Mouse (Mus musculus) erythroblast, embryonic 14.5 days (primary cell): ENCODE data around the gene Slc11a2. TPM values are rescaled to one million over a fixed set of nuclear protein-coding genes. Genes with fewer than 3 reads are reported as not detected.
A peak's percentile ranks its signal among the peaks of the same experiment; 100 is the strongest.
"Not testable (repeated sequence)": the region's sequence is repeated elsewhere in the genome, so short reads cannot be mapped to it uniquely, and the experiment has no call there.

Experiments
- H3K27me3 ChIP-seq: 2 replicates; pipeline ENCODE4 v1.6.1; 2012; ENCODE audit warnings: inconsistent platforms; ENCODE audit not compliant: control insufficient read depth
- H3K36me3 ChIP-seq: 2 replicates; pipeline ENCODE4 v1.6.1; 2012; ENCODE audit warnings: mild to moderate bottlenecking, inconsistent platforms; ENCODE audit not compliant: control insufficient read depth
- H3K4me1 ChIP-seq: 2 replicates; pipeline ENCODE4 v1.6.1; 2012; ENCODE audit warnings: inconsistent platforms; ENCODE audit not compliant: control insufficient read depth
- H3K4me3 ChIP-seq: replicated peaks from 2 replicates; pipeline ENCODE3; 2012; ENCODE audit warnings: moderate library complexity, mild to moderate bottlenecking, inconsistent platforms
- H3K9me3 ChIP-seq: 2 replicates; pipeline ENCODE4 v1.6.1; 2012; ENCODE audit warnings: low read length, inconsistent platforms, mixed read lengths; ENCODE audit not compliant: control insufficient read depth
- GATA1 ChIP-seq: IDR thresholded peaks from 2 replicates; pipeline ENCODE4 v1.6.1; 2012; ENCODE audit warnings: low read length, inconsistent platforms, mixed read lengths
- TAL1 ChIP-seq: IDR thresholded peaks from 3 replicates; pipeline ENCODE4 v1.6.1; 2012; ENCODE audit warnings: low read length, inconsistent platforms, mixed read lengths
- polyA plus RNA-seq: library from polyadenylated mRNA; stranded (reverse); fragments of >175 nt; gene quantifications from 2 replicates; pipeline ENCODE4 v1.2.3, GENCODE M21; 2012

Gene Slc11a2
- polyA plus RNA-seq, 1 experiment, result 1.8 TPM

DNA sequence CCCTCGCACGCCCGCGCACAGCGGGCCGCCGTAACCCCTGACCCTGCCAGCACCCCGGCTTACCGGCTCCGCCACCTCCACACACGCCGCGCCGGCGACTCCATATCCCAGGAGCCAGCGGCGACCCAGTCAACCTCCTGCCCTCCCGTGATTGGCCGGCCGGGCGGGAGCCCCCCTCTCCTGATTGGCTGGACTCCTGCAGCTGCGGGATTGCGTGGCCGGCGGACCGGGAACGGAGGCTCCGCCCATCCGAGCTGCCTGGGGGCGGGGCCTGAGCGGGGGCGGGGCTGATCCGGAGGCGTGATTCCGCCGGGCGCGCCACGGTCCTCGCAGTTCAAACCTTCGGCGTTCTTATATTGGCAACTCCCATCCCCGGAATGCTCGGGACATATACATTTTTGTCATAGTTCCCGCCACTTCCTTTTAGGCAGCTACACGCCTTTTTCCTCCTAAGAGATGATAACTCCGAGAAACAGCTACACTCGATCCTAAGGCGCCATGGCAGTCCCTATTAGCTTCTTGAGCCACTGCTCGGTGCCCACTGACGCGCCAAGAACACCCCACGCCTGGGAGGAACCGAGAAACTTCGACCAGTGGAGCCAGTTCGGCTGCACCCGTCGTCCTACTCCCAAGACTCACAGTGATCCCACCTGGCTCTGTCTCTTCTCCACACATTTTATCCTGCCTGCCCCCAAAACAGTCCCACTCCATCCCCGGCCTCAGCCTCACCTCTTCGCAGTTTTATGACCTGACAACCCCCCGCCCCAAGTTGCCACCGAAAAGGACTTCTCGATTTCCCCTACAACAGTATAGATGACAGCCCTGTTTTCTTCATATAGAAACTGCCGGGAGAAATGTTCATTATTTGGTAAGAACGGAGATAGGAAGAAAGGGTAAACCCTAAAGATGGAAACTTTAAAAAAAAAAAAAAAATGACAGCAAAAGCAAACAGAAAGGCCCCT lies 1.7 kb downstream of the Slc11a2 start:
- Histone ChIP-seq H3K27me3 (peaks cover 45% of the 10 kb centered on the region), H3K36me3 (peaks cover 28% of the 10 kb centered on the region), H3K4me3 (peak overlapping the region; percentile 93), H3K4me1 (peaks cover 54% of the 10 kb centered on the region), H3K9me3 (peaks cover 2% of the 10 kb centered on the region; the same call in 1 of the 2 replicates)
- no peak for TF ChIP-seq TAL1
- TF ChIP-seq GATA1, result 0 out of 2 replicates have a peak, but pooled peaks have one; percentile 13

DNA sequence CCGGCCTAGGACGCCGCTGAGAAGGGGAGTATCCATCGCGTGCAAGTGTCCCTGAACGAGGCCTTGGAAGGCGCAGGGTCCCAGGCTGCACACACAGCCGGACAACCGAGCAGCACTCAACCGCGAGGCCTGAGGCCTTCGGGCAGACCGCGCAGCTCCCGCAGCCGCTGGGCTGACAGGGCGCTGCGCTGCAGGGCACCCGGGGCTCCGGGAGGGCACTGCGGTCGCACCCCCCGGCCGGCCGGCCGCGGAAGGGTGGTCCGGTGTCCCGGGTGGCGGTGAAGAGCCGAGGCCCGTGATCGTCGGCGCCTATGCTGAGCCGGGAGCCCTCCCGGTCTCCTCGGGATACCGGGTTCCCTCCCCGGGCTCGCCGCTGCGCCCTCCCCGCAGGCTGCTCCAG lies 2.4 kb downstream of the Slc11a2 start:
- Histone ChIP-seq H3K4me1 (peaks cover 61% of the 10 kb centered on the region), H3K9me3 (peaks cover 2% of the 10 kb centered on the region; the same call in 1 of the 2 replicates)
- TF ChIP-seq TAL1, result no peak
- TF ChIP-seq GATA1, result no peak

DNA sequence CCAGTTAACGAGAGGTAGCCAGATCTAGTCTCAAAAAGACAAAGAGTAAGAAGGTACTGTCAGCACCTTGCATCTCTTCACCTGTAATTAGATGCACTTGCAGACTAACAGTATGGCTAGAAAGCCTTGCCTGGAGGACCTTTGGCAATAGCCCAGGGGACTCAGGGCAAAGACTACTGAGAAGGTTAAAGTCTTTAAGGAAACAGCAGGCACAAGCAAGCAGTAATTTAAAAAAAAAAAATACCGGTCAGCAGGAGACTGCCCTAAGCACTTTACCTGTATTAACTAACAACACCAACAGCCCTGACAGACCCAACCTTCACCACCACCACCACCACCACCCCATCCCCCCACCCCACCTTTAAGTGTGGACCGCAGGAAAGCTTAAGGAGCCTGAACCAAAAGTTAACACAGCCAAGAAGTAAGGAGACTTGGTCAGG lies 3.1 kb downstream of the Slc11a2 start, which contains the start of gene Gm5475:
Gene Gm5475, plus strand, starts transcription at position 390 of the 440 bp plus-strand sequence.
- H3K9me3 ChIP-seq, result not testable (repeated sequence)
- H3K4me3 ChIP-seq, result peak within 1 kb of the TSS; percentile 93
- H3K4me1 ChIP-seq, result peaks cover 68% of the 10 kb centered on the region
- peaks cover 36% of the 10 kb centered on the region for H3K27me3 ChIP-seq
- H3K36me3 ChIP-seq, result peaks cover 42% of the 10 kb centered on the region

More for the DNA sequence above, 2.4 kb downstream of the Slc11a2 start:
- Histone ChIP-seq H3K36me3 (peaks cover 36% of the 10 kb centered on the region), H3K4me3 (peak overlapping the region; percentile 93), H3K27me3 (peaks cover 42% of the 10 kb centered on the region)

DNA sequence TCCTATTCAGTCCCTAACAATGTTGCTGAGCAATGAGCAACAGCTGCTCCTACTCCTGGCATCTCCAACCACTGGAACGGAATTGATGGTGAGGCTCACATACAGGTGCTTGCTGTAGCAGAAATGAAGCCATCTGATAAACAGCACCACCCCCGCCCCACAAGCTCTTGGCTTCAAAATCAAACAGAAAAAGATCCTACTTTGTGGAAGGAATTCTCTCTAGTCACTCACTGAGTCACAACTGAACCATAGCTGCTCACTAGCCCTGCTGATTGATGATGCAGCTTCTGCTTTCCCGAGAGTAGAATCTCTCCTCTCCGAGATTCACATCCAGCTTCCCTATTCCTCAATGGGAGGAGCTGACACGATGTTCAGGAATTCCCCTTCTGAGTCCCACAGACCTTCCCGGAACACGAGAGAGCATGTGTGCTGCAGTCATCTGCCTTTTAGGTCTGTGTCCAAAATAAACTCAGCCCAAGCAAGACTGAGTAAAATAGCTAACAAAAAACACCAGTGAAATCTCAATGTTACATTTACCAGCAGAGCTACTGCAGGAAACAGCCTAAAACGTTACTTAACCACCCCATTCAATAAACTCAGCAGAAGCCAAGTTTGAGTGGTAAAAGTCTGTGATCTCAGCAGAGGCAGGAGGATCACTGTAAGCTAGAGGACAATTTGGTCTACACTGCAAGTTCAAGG lies 3.7 kb downstream of the Slc11a2 start:
- H3K4me1 ChIP-seq, result peaks cover 73% of the 10 kb centered on the region
- H3K27me3 ChIP-seq, result peaks cover 30% of the 10 kb centered on the region
- no peak for TF ChIP-seq TAL1
- peak; percentile 86 for TF ChIP-seq GATA1
- peaks cover 48% of the 10 kb centered on the region for H3K36me3 ChIP-seq
- H3K9me3 ChIP-seq, result no peaks in the 10 kb centered on the region
- H3K4me3 ChIP-seq, result peak overlapping the region; percentile 93

DNA sequence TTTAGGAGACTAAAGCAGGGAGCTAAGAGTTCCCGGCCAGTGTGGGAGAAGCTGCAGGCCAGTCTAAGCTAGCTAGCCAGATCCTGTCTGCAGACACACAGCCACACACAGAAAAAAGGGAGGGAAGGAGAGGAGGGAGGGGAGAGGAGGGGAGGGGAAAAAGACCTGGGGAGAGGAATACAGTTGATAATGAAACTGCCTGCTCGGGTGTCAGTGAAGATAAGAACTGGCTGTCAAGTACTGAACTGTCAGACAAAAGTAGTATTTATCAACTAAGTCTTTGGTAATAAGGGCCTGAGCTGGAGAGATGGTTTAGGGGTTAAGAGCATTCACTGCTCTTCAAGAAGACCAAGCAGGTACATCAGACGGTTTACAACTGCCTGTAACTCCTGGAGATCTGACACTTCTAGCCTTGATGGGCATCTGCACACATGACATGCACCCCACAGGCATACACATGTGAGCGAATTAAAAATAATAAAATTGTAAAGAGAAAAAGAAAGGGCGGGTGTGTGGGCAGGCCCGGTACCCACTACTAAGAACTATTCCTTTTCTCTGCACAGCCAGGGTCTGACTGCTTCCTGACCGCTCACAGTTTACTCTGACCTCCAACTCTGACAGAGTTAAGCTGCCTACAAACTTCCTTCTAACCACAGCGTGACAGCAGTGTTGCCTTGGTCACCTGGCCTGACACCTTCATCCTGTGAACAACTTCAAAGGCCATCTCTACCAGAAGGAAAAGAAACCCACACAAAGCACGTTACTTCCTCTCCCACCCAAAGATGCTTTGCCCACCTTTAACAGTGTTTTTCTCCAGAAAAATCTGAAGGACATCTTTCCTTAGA lies 4.7 kb downstream of the Slc11a2 start:
- Histone ChIP-seq H3K9me3 (no peaks in the 10 kb centered on the region), H3K4me3 (peak overlapping the region; percentile 93), H3K27me3 (peaks cover 19% of the 10 kb centered on the region), H3K36me3 (peaks cover 59% of the 10 kb centered on the region), H3K4me1 (peaks cover 84% of the 10 kb centered on the region)
- TF ChIP-seq TAL1, result peak; percentile 86
- peak; percentile 89 for TF ChIP-seq GATA1

DNA sequence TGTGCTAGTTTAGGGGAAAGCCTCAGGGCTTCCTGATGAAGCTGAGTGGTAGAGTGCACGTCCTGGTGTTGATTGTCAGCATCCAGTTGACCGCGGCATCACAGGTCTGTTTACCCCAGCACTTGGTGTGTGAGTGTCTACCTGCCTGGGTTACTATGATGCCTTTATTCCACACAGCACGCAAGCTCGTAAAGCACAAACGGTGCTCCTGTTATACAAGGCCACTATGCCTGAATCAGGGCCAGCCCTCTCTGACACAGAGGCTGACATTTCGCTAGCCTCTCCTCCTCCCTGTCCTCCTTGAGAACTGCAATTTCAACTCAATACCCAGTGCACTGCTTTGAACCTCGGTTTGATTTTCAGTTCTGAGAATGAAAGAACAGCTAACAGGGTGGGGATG lies 5.6 kb downstream of the Slc11a2 start:
- Histone ChIP-seq H3K36me3 (peaks cover 67% of the 10 kb centered on the region), H3K9me3 (no peaks in the 10 kb centered on the region), H3K27me3 (peaks cover 11% of the 10 kb centered on the region), H3K4me3 (peak overlapping the region; percentile 93), H3K4me1 (peaks cover 87% of the 10 kb centered on the region)
- no peak for TF ChIP-seq TAL1
- TF ChIP-seq GATA1, result no peak

DNA sequence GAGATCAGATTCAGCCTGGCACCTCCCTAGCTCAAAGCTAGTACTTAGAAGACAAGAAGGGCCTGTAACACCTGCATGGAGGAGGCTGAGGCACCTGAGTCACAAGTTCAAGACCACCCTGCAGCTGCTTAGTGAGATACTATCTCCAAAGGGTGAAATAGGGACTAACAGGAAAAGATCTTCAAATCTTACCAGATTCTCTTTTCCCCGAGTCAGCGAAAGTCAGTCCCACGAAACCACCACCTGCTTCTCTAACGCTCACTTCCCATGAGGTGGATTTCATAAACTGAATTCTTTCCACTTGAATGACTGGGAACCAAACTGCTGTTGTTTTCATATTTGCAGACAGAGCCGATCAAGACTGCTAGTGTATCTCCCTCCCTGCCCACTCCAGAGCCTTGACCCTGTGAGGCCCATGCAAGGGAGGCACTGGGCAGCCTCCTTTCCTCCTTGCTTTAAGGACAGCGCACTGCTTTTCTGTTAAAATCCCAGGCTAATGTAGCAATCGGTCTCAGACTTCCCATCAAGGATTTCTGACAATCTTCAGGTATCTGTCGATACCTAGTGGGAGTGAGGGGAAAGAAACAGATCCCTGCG lies 6.9 kb downstream of the Slc11a2 start:
- H3K4me1 ChIP-seq, result peaks cover 87% of the 10 kb centered on the region
- peak overlapping the region; percentile 93 for H3K4me3 ChIP-seq
- TF ChIP-seq TAL1 (no peak), GATA1 (no peak)
- no peaks in the 10 kb centered on the region for H3K27me3 ChIP-seq
- no peaks in the 10 kb centered on the region for H3K9me3 ChIP-seq
- H3K36me3 ChIP-seq, result peaks cover 81% of the 10 kb centered on the region

DNA sequence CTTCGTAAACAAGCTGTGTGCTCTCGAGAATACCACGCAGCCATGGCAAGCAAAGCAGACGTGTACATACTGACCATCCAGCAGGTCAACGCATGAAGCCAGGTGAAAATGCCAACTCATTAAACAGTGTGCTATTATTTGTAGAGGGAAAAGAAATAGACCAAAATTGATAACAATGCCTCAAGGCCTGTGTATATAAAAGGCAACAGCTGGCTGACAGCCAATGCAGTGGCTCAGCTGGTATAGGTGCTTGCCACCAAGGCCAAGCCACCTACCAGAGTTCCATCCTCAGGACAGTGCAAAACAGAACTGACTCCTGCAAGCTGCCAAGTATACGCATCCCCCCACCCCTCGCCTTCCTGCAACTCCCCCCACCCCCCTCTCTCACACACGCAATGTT lies 9.2 kb downstream of the Slc11a2 start:
- Histone ChIP-seq H3K4me1 (peaks cover 98% of the 10 kb centered on the region), H3K36me3 (peaks cover 93% of the 10 kb centered on the region), H3K4me3 (no peak overlapping the region), H3K9me3 (peaks cover 2% of the 10 kb centered on the region; the same call in 1 of the 2 replicates), H3K27me3 (no peaks in the 10 kb centered on the region)
- no peak for TF ChIP-seq GATA1
- TF ChIP-seq TAL1, result no peak
